Mouse (Mus musculus) lung, adult 2 months (tissue): Measurements from ENCODE around the gene Scd2. TPM values are rescaled to one million over a fixed set of nuclear protein-coding genes. Genes with fewer than 3 reads are reported as not detected.

Source experiments
- DNase-seq: peaks from one replicate; pipeline ENCODE4 v3.0.0; 2022
- H3K4me1 ChIP-seq: fragments of 200-500 bp; 2 replicates; pipeline ENCODE4 v1.6.1; 2011; ENCODE audit warnings: low read length; ENCODE audit not compliant: control insufficient read depth, insufficient read depth
- H3K4me3 ChIP-seq: fragments of 200-500 bp; replicated peaks from 2 replicates; pipeline ENCODE3; 2011; ENCODE audit warnings: low read depth, mild to moderate bottlenecking, control low read depth, low read length; ENCODE audit errors: extremely low read depth
- CTCF ChIP-seq: fragments of 200-500 bp; IDR thresholded peaks from 2 replicates; pipeline ENCODE4 v1.5.1; 2011; ENCODE audit warnings: mild to moderate bottlenecking, low read length, control low read depth; ENCODE audit not compliant: insufficient read depth
- POLR2A ChIP-seq: fragments of 200-500 bp; IDR thresholded peaks from 2 replicates; pipeline ENCODE4 v1.6.1; 2011; ENCODE audit warnings: low read depth, mild to moderate bottlenecking, control low read depth, low read length, borderline replicate concordance; ENCODE audit errors: extremely low read depth
- WGBS: fragments of 180-500 bp; shearing (Covaris S2); methylation state at CpG from one replicate; pipeline ENCODE4 v1.1.7; 2018; 5-methylcytosine and 5-hydroxymethylcytosine counted together
- polyA plus RNA-seq: library from polyadenylated mRNA; depleted of rRNA; stranded (reverse); fragments of >200 nt; gene quantifications from 2 replicates; pipeline ENCODE4 v1.2.3, GENCODE M21; 2012

The Scd2 gene
- polyA plus RNA-seq, 1 experiment, result 384 TPM

DNA sequence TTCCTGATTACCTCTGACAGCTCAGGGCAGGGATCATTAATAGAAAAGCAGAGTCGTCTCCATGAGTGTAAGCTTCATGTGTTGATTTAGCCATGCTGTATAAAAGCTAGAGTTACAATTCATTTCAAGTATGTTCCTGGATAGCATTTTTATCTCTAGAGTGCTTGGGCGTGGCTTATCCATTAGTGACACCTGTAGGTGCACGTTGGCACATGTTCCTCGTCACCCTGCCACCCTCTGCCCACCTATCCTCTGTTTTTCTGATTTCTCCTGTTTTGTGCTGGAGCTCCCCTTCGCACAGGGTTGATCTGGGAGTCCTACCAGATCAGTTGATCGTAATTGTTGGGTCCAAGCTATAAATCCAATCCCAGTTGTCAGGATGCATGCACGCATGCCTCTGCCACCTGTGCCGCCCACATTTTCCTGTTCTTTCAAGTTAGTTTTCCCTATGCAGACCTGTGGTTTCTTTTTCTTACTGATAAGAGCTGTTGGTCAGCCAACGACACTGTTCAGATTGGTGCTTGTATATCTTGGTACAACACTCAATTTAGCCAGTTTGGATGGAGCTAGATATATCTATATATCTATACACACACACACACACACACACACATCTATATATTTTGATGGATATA lies 8.3 kb downstream of the Scd2 start:
- Histone ChIP-seq H3K4me1 (peaks cover 10% of the 10 kb centered on the region), H3K4me3 (no peak overlapping the region)
- TF ChIP-seq POLR2A (no peak), CTCF (no peak)
- WGBS, result 60% methylated on average over 9 of the region's 9 CpGs
- DNase-seq, result no peak

DNA sequence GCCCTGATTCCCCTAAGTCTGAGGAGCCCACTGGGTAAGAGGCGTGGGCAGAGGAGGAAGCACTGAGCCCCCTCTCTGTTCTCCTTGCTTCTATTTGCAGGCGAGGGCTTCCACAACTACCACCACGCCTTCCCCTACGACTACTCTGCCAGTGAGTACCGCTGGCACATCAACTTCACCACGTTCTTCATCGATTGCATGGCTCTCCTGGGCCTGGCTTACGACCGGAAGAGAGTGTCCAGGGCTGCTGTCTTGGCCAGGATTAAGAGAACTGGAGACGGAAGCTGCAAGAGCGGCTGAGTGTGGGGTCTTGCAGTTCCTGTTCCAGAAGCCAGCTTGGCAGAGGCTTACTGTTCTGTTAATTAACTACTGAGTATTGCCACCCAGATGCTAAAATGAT lies 9.4 kb downstream of the Scd2 start:
- Histone ChIP-seq H3K4me3 (no peak overlapping the region), H3K4me1 (peaks cover 6% of the 10 kb centered on the region)
- 55% methylated on average over 11 of the region's 11 CpGs for WGBS
- TF ChIP-seq CTCF (no peak), POLR2A (no peak)
- DNase-seq, result no peak

DNA sequence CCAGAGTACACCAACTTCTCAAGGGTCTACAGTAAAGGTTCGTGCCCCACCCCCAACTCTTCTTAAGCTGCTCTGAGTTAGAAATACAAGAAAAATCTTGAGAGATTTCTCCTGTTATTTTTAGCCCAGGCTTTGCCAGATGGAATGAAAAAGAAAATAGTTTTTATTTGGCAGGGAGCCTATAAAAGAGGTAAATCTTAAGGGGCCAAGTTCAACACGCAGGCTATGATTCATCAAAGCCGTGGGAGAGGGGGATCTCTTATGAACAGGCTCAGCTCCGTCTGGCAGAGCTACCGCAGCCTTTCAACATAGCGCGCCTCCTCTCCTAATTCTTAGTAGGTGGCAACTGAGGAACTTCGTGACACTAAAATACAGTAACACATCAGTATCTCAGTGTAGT lies 10.0 kb downstream of the Scd2 start:
- Histone ChIP-seq H3K4me1 (peaks cover 6% of the 10 kb centered on the region), H3K4me3 (no peak overlapping the region)
- DNase-seq, result no peak
- TF ChIP-seq CTCF (no peak), POLR2A (no peak)
- WGBS, result 47% methylated on average over 8 of the region's 8 CpGs

DNA sequence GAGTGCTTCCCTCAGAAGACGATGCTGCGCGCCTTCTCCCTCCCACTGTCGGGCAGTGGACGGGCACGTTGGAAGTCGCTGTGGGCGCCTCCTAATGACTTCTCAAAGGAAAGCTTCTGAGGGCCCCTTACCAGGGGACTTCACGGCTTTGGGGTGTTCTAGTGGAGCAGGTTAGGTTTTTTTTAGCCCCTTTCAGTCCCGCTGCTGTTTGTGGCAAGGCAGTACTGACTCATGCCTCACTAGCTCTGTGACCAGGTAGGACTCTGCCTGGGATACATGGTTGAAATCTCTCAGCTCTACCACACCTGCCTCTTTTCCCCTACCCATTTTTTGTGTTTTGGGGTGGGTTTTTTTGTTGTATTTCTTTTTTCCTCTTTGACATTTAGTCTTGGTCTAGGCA lies 10.9 kb downstream of the Scd2 start:
- TF ChIP-seq CTCF, result no peak
- TF ChIP-seq POLR2A, result no peak
- whole genome bisulfite sequencing, result 77% methylated on average over 10 of the region's 10 CpGs
- peaks cover 6% of the 10 kb centered on the region for H3K4me1 ChIP-seq
- H3K4me3 ChIP-seq, result no peak overlapping the region
- DNase-seq, result no peak

DNA sequence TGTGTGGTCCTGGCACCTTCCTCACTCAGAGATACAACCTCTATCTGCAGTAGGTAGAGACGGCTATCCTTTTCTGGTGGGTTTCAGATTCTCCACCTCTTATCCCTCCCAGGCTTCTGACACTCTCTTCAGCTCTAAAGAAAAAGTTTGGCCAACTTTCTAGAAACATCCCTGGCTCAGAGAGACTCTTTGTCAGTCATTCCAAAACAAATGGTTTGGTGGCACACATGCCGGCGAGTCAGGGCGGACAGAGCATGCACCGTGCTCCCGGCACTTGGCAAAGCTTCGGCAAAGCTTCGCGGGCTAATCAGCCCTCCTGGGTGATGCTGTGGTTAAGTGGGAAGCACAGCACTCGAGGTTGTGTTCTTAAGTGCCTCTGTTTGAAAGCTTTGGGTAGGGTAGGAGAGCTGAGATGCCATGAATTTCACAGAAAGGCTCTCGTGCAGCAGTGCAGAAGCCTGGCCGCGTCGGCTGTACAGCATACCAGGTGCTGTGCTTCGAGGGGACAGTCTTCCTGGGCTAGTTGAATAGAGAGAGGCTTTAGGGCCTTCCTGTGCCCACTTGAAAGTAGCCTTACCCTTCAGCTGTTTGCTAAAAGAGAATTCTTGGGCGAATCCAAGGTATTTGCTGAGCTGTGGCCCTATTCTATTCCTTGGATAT lies 11.5 kb downstream of the Scd2 start:
- WGBS, result 64% methylated on average over 16 of the region's 16 CpGs
- Histone ChIP-seq H3K4me3 (no peak overlapping the region), H3K4me1 (peaks cover 6% of the 10 kb centered on the region)
- no peak for TF ChIP-seq CTCF
- no peak for TF ChIP-seq POLR2A
- DNase-seq, result peak; percentile 19

DNA sequence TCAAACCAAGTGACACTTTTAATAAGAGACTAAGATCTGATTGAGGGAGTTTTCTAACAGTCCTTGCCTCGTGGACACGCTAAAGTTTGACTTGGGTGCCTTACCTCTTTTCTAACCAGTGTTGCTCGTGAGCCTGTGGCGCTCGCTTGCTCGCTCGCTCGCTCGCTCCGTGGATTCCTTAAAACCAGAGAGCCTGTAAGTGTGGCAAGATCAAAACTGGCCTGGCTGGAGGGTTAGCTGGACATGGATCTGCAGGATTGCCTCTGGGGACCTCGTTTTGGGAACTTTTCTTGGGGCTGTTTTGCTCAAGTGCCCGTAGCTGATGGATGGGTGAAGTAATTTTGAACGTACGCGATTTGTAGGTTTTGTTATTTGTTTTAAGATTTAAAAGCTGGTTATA lies 12.2 kb downstream of the Scd2 start:
- Histone ChIP-seq H3K4me3 (no peak overlapping the region), H3K4me1 (peaks cover 6% of the 10 kb centered on the region)
- WGBS, result 78% methylated on average over 15 of the region's 15 CpGs
- no peak for TF ChIP-seq CTCF
- DNase-seq, result no peak

DNA sequence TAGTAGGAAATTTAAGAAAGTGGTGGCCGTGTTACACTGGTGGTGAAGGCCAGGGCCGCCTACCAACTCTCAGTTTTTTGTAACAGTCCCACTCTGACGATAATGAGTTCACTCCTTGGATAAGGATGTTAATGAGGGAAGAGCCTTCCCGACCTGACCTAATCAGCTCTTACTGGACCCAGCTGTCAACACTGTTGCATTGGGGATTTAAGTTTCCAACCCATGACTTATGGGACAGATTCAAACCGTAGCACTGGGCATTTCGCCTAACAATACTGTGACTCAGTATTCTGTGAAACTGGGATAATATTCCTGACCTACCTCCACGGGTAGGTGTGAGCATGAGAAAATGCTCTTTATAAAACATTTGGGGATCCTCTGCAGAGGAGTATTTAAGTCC lies 12.7 kb downstream of the Scd2 start:
- no peak for DNase-seq
- H3K4me3 ChIP-seq, result no peak overlapping the region
- TF ChIP-seq POLR2A, result no peak
- no peak for TF ChIP-seq CTCF
- H3K4me1 ChIP-seq, result peaks cover 4% of the 10 kb centered on the region
- 60% methylated on average over 7 of the region's 7 CpGs for WGBS

DNA sequence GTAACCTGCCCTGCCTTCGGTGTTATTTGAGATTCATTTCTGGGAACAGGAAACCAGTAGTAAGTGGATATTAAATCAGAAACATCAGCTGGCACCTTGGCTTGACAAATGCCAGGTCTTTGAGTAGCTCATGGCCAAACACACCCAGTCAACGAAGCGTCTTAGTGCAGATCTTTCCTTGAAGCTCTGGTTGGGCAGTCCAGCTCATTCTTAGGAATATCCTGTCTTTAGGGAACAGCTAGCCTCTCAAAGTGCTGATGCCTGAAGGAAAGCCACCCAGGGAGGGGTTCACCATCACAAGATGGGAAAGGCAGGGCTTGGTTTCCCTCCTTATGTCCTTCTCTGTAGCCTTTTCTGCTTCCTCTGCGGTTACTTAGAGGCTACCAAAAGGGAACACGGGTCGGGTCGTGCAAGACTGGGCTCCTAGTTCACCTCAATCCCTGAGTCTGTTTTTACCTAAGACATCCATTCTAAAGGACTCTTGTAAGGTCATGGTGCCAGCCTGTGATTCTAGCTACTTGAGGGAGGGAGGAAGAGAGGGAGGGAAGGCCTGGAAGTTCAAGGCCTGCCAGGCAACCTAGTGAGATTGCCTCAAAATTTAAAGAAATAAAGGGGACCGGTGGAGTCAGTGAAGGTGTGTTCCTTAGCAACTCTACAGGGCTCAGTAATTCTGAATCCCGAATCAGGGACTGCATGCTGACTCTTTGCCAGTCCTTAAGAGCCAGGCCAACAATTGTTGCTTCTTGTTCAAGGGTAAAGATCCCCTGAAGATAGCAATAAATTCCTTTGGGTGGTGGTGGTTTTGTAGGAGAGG lies 13.8 kb downstream of the Scd2 start:
- WGBS, result 71% methylated on average over 9 of the region's 9 CpGs
- H3K4me1 ChIP-seq, result peaks cover 3% of the 10 kb centered on the region; the same call in 1 of the 2 replicates
- no peak for DNase-seq
- no peak overlapping the region for H3K4me3 ChIP-seq
- TF ChIP-seq CTCF, result no peak
- TF ChIP-seq POLR2A, result no peak

DNA sequence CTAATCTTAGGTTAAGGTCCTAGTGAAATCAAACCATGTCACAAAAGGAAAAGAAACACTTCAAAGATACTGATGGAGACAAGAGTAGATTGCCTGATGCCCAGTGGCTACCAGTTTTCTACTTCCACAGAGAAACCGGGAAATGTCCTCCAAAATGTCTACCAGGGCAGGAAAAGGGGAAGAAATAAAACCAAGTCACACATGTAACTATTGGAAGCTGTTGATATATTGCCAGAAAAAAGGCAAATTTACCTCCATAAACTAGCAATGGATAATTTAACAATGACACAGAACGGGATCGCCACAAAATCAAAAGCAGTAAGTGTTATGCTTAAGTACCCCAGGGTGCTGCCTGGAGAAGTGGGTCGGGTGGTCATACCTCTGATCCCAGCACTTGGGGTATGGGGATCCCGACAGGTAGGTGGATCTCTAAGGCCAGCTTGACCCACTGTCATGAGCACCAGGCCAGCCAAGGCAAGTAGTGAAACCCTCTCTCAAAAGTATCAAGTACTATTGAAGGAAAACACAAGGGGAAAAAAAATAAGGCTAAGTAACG lies 14.5 kb downstream of the Scd2 start:
- DNase-seq, result no peak
- no peak for TF ChIP-seq POLR2A
- TF ChIP-seq CTCF, result no peak
- 73% methylated on average over 6 of the region's 6 CpGs for WGBS
- no peak overlapping the region for H3K4me3 ChIP-seq
- H3K4me1 ChIP-seq, result no peaks in the 10 kb centered on the region; the same call in 1 of the 2 replicates
